Mouse (Mus musculus): ENCODE data around the gene Cd46. TPM values are rescaled to one million over a fixed set of nuclear protein-coding genes. Genes with fewer than 3 reads are reported as not detected.

Cd46 gene
- polyA plus RNA-seq (2015; fragmentation: Nextera tagmentation; extraction: Ambion mirVana) = 0.46 and 1.1 TPM in 2 replicates

GRCm38 (mm10) chr1:195092220-195092720, at the start of gene Cd46:
Gene Cd46, minus strand, starts transcription at chr1:195092249.

GRCm38 (mm10) chr1:195130953-195131674, 39.1 kb upstream of the Cd46 start, which contains the start of gene Cr1l:
Gene Cr1l, minus strand, starts transcription at chr1:195131586.

Small RNA genes within 50 kb of the gene (microRNA-seq; reads per million reads assigned to microRNA genes)
- gene Mir29b-2 (ENCODE audit: borderline replicate concordance, insufficient number of aligned reads) = 1.1 reads per million
- 148 reads per million, percentile 49 among the genes with 10 or more reads in this experiment for gene Mir29c (ENCODE audit: borderline replicate concordance, insufficient number of aligned reads)

Other genes with a start within 250 kb of the Cd46 start
- gene Cd34, start 153.4 kb downstream of the Cd46 start, polyA plus RNA-seq (2015; fragmentation: Nextera tagmentation; extraction: Ambion mirVana) = 94.4 and 98.7 TPM in 2 replicates
- gene Cr1l, start 39.3 kb upstream of the Cd46 start, polyA plus RNA-seq (2015; fragmentation: Nextera tagmentation; extraction: Ambion mirVana) = 80.3 and 106 TPM in 2 replicates
- 0.09 and 0.18 TPM in 2 replicates for gene Cr2, start 84.5 kb upstream of the Cd46 start, polyA plus RNA-seq (2015; fragmentation: Nextera tagmentation; extraction: Ambion mirVana)

All from adrenal gland, postnatal 0 days (tissue).